Mouse (Mus musculus) brain, embryonic 14.5 days (tissue): ENCODE data around the gene Gstp3.

Source experiments
- CTCF ChIP-seq: fragments of 200-500 bp; IDR thresholded peaks from 2 replicates; pipeline ENCODE4 v1.5.1; 2012; ENCODE audit warnings: inconsistent platforms, mild to moderate bottlenecking, moderate library complexity, borderline replicate concordance; ENCODE audit not compliant: insufficient read depth, insufficient read length; ENCODE audit errors: extremely low read depth
- POLR2A ChIP-seq: fragments of 200-500 bp; IDR thresholded peaks from 2 replicates; pipeline ENCODE4 v1.6.1; 2012; ENCODE audit warnings: mild to moderate bottlenecking, inconsistent platforms, borderline replicate concordance; ENCODE audit not compliant: poor library complexity, insufficient read depth, insufficient read length, severe bottlenecking; ENCODE audit errors: extremely low read depth

GRCm38 (mm10) chr19:4036327-4037045 lies 22.9 kb downstream of the Gstp3 start:
- TF ChIP-seq CTCF (no peak), POLR2A (no peak)
